Mouse (Mus musculus): ENCODE measurements around the gene Msrb3. TPM values are rescaled to one million over a fixed set of nuclear protein-coding genes. Genes with fewer than 3 reads are reported as not detected.

The Msrb3 gene
- 0.13 and 0.15 TPM in 2 replicates for total RNA-seq (2012; rRNA removed)
- under 1 TPM in 1 of 2 experiments, not detected in 1; 0.15 TPM for polyA plus RNA-seq (2012; ENCODE audit: insufficient read depth in 1 of 2, insufficient read length in 2 of 2, low read depth in 1 of 2, low replicate concordance in 2 of 2, missing spikeins in 1 of 2)

GRCm38 (mm10) chr10:120898785-120899762, at the start of gene Msrb3:
Msrb3 (minus strand) TSS chr10:120899101.
- no peaks in the 10 kb centered on the region for H3K9me3 ChIP-seq (replicated peaks; ENCODE audit: insufficient read depth, low read length)
- H3K9ac ChIP-seq (ENCODE audit: control insufficient read depth, low read depth, low read length, poor library complexity, severe bottlenecking): no peak within 1 kb of the TSS
- no peaks in the 10 kb centered on the region for H3K79me2 ChIP-seq (ENCODE audit: control insufficient read depth, insufficient read depth, low read length, poor library complexity)
- DNase-seq (ENCODE audit: low read depth, low spot score): no peak
- H3K27ac ChIP-seq (ENCODE audit: control insufficient read depth, low read depth, low read length): no peak within 1 kb of the TSS
- no peak within 1 kb of the TSS for H3K4me3 ChIP-seq (ENCODE audit: control insufficient read depth in 1 of 2, insufficient read depth in 1 of 2, low read depth in 2 of 2, low read length in 2 of 2)
- no peak for TF ChIP-seq RCOR1 (IDR thresholded peaks at IDR 0.05; ENCODE audit: low read depth, low read length)
- no peak for TF ChIP-seq POLR2A (IDR thresholded peaks at IDR 0.05; ENCODE audit: control insufficient read depth in 1 of 2, insufficient read depth in 1 of 2, low read depth in 1 of 2, low read length in 2 of 2, poor library complexity in 1 of 2)
- no peak for TF ChIP-seq ZKSCAN1 (IDR thresholded peaks at IDR 0.05; ENCODE audit: low read depth, low read length)
- TF ChIP-seq TCF12 (IDR thresholded peaks at IDR 0.05; ENCODE audit: low read depth, low read length): no peak
- no peak for TF ChIP-seq USF1 (IDR thresholded peaks at IDR 0.05; ENCODE audit: low read depth, low read length)
- no peak for TF ChIP-seq ETS1 (IDR thresholded peaks at IDR 0.05; ENCODE audit: low read depth, low read length)
- TF ChIP-seq ELF1 (IDR thresholded peaks at IDR 0.05; ENCODE audit: low read depth, low read length): no peak
- TF ChIP-seq E2F4 (IDR thresholded peaks at IDR 0.05; ENCODE audit: borderline replicate concordance, low read depth, low read length): no peak
- no peak for TF ChIP-seq ZNF384 (IDR thresholded peaks at IDR 0.05; ENCODE audit: low read depth, low read length)
- no peak for TF ChIP-seq NRF1 (IDR thresholded peaks at IDR 0.05; ENCODE audit: insufficient read depth, low read depth, low read length, poor library complexity, severe bottlenecking)
- no peak for TF ChIP-seq SMC3 (IDR thresholded peaks at IDR 0.05; ENCODE audit: low read depth, low read length)
- TF ChIP-seq GABPA (IDR thresholded peaks at IDR 0.05; ENCODE audit: low read depth, low read length): no peak
- TF ChIP-seq POLR2AphosphoS2 (IDR thresholded peaks at IDR 0.05; ENCODE audit: low read length): no peak
- H3K27me3 ChIP-seq (ENCODE audit: control insufficient read depth in 1 of 2, insufficient read depth in 2 of 2, low read length in 2 of 2): no peaks in the 10 kb centered on the region
- H3K4me1 ChIP-seq (ENCODE audit: control insufficient read depth in 1 of 2, insufficient read depth in 2 of 2, low read length in 2 of 2): peaks cover 10 to 31% of the 10 kb centered on the region in 2 experiments
- H3K36me3 ChIP-seq (ENCODE audit: control insufficient read depth in 1 of 2, insufficient read depth in 2 of 2, low read length in 2 of 2): peaks cover 0 to 17% of the 10 kb centered on the region in 2 experiments; a peak in 2 of 4 replicates

GRCm38 (mm10) chr10:120948461-120948860, 49.6 kb upstream of the Msrb3 start:
- DNase-seq (ENCODE audit: low read depth, low spot score): peak; percentile 57
- peak overlapping the region; percentile 75 for H3K27ac ChIP-seq (ENCODE audit: control insufficient read depth, low read depth, low read length)
- peak overlapping the region in 1 of 2 experiments; percentile 10; a peak in 2 of 4 replicates for H3K4me3 ChIP-seq (ENCODE audit: control insufficient read depth in 1 of 2, insufficient read depth in 1 of 2, low read depth in 2 of 2, low read length in 2 of 2)
- TF ChIP-seq RAD21 (IDR thresholded peaks at IDR 0.05; ENCODE audit: low read depth, low read length) (no peak), KAT2A (conservative IDR thresholded peaks at IDR 0.05; ENCODE audit: low read depth, low read length) (no peak), ETS1 (IDR thresholded peaks at IDR 0.05; ENCODE audit: low read depth, low read length) (peak; percentile 32; the same call in 1 of the 2 replicates), GATA1 (IDR thresholded peaks at IDR 0.05; ENCODE audit: low read depth, low read length) (no peak), MAX (IDR thresholded peaks at IDR 0.05; ENCODE audit: low read length) (no peak), TBP (IDR thresholded peaks at IDR 0.05; ENCODE audit: low read depth, low read length) (no peak), MAZ (IDR thresholded peaks at IDR 0.05; ENCODE audit: low read depth, low read length) (no peak)
- H3K79me2 ChIP-seq (ENCODE audit: control insufficient read depth, insufficient read depth, low read length, poor library complexity): peaks cover 12% of the 10 kb centered on the region
- H3K27me3 ChIP-seq (ENCODE audit: control insufficient read depth in 1 of 2, insufficient read depth in 2 of 2, low read length in 2 of 2): no peaks in the 10 kb centered on the region
- H3K36me3 ChIP-seq (ENCODE audit: control insufficient read depth in 1 of 2, insufficient read depth in 2 of 2, low read length in 2 of 2): peaks cover 5 to 25% of the 10 kb centered on the region in 2 experiments
- peak overlapping the region; percentile 22; the same call in 1 of the 2 replicates for H3K9ac ChIP-seq (ENCODE audit: control insufficient read depth, low read depth, low read length, poor library complexity, severe bottlenecking)
- H3K4me1 ChIP-seq (ENCODE audit: control insufficient read depth in 1 of 2, insufficient read depth in 2 of 2, low read length in 2 of 2): peaks cover 12 to 16% of the 10 kb centered on the region in 2 experiments
- H3K9me3 ChIP-seq (replicated peaks; ENCODE audit: insufficient read depth, low read length): no peaks in the 10 kb centered on the region

All from MEL (cell line).